Mouse (Mus musculus) heart, embryonic 14.5 days (tissue): Measurements from ENCODE around the gene Tmem131l. TPM values are rescaled to one million over a fixed set of nuclear protein-coding genes. Genes with fewer than 3 reads are reported as not detected.

Experiments used
- ATAC-seq: fragments of 200-750 bp; cut with Nextera tagmentation; 2 replicates; pipeline ENCODE4 v1.8.0; 2017; ENCODE audit warnings: low read depth, moderate TSS enrichment; ENCODE audit not compliant: insufficient number of reproducible peaks, insufficient read depth, low FRiP score
- H3K27ac ChIP-seq, 2 experiments: fragments of 200-500 bp in 1 of 2; fragments of 300-500 bp in 1 of 2; sonication (generic) in 1 of 2; replicated peaks in 1 of 2; 2 replicates each; pipeline ENCODE4 v1.5.1; 2012 to 2014; ENCODE audit warnings: low read depth in 2 of 2, low read length in 2 of 2, control low read depth in 1 of 2, mild to moderate bottlenecking in 1 of 2, mixed read lengths in 1 of 2; ENCODE audit not compliant: control insufficient read depth in 1 of 2, insufficient read depth in 1 of 2
- H3K27me3 ChIP-seq: fragments of 300-500 bp; sonication (generic); 2 replicates; pipeline ENCODE4 v1.6.1; 2014; ENCODE audit warnings: mild to moderate bottlenecking, low read length, control low read depth; ENCODE audit not compliant: control insufficient read depth, insufficient read depth
- H3K36me3 ChIP-seq: fragments of 300-500 bp; sonication (generic); 2 replicates; pipeline ENCODE4 v1.6.1; 2014; ENCODE audit warnings: mild to moderate bottlenecking, control low read depth, low read length, mixed read lengths; ENCODE audit not compliant: control insufficient read depth, insufficient read depth
- H3K4me1 ChIP-seq, 2 experiments: fragments of 200-500 bp in 1 of 2; fragments of 300-500 bp in 1 of 2; sonication (generic) in 1 of 2; 2 replicates each; pipeline ENCODE4 v1.6.1; 2012 to 2014; ENCODE audit warnings: low read length in 2 of 2, control low read depth in 1 of 2, mixed read lengths in 1 of 2; ENCODE audit not compliant: control insufficient read depth in 2 of 2, insufficient read depth in 2 of 2
- H3K4me2 ChIP-seq: fragments of 300-500 bp; sonication (generic); 2 replicates; pipeline ENCODE4 v1.6.1; 2014; ENCODE audit warnings: mild to moderate bottlenecking, low read length
- H3K4me3 ChIP-seq, 2 experiments: fragments of 200-500 bp in 1 of 2; fragments of 300-500 bp in 1 of 2; sonication (generic) in 1 of 2; 2 replicates each; pipeline ENCODE4 v1.5.1; 2012 to 2014; ENCODE audit warnings: low read length in 2 of 2, mild to moderate bottlenecking in 2 of 2, control low read depth in 1 of 2, low read depth in 1 of 2, moderate library complexity in 1 of 2; ENCODE audit not compliant: control insufficient read depth in 1 of 2, insufficient read depth in 1 of 2
- H3K9ac ChIP-seq: fragments of 300-500 bp; sonication (generic); 2 replicates; pipeline ENCODE4 v1.6.1; 2014; ENCODE audit warnings: mild to moderate bottlenecking, low read length
- H3K9me3 ChIP-seq: fragments of 300-500 bp; sonication (generic); 2 replicates; pipeline ENCODE4 v1.6.1; 2016; ENCODE audit warnings: low read length, control low read depth; ENCODE audit not compliant: control insufficient read depth
- WGBS: fragments of 180-500 bp; shearing (Covaris S2); extraction: QIAGEN DNeasy Blood & Tissue Kit; methylation state at CpG from one replicate; pipeline ENCODE4 v1.1.7; 2014; 5-methylcytosine and 5-hydroxymethylcytosine counted together
- polyA plus RNA-seq: library from polyadenylated mRNA; unstranded; fragments of >200 nt; fragmentation: Nextera tagmentation; extraction: Ambion mirVana; gene quantifications from 2 replicates; pipeline ENCODE4 v1.2.1, GENCODE M21; 2014

The Tmem131l gene
- polyA plus RNA-seq, 1 experiment from 2014 or later: 30.6 TPM

GRCm38 (mm10) chr3:84063369-84063914 is 23.5 kb upstream of the Tmem131l start:
- H3K4me1 ChIP-seq: peaks cover 14 to 24% of the 10 kb centered on the region in 2 experiments
- H3K27me3 ChIP-seq: no peaks in the 10 kb centered on the region
- no peak overlapping the region for H3K27ac ChIP-seq
- no peak for ATAC-seq
- no peak overlapping the region for H3K4me2 ChIP-seq
- 83% methylated on average over 2 of the region's 2 CpGs for WGBS
- H3K9me3 ChIP-seq: no peaks in the 10 kb centered on the region
- H3K4me3 ChIP-seq: no peak overlapping the region
- no peak overlapping the region for H3K9ac ChIP-seq
- no peaks in the 10 kb centered on the region for H3K36me3 ChIP-seq

DNA sequence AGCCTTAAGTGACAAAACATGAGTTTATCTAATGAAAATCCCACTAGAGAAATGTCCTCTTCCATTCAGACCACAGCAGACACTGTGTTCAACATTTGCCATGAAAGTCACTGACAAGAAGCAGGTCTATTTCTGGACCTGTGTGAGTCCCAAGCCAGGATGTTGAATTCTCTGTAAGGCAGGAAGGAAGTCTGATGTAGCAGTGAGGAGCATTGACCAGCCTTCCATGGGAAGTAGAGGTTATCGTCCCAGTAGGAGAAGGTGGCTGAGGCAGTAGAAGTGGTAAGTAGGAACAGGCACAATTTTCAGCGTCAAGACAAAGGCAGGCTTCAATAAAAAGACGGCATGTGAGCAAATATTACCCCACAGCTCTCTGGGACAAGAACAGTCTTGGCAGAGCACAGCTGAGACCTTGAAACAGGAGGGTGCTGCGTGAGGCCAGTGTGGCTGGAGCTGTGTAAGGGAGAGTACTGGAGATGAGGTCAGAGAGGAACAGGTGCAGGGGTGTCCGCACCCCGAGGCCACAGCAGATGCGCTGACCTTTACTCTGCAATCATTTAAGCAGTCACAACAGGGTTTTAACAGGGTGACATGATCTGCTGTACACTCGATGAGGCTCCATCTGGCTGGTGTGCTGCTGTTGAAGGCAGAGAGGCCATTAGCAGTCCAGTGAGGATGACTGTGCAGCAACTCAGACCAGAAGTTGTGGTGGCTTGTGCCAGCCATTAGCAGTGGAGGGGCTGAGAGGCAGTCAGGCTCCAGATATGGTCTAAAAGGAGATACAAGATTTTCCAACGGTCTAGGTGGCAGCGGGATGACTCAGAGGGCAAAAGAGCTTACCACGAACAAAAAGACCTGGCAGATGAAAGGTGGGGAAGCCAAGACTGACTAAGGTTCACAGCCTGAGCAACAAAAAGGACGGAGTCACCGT is 21.8 kb upstream of the Tmem131l start:
- Histone ChIP-seq H3K9me3 (0 out of 2 replicates have a peak, but pooled peaks cover 7% of the 10 kb centered on the region), H3K36me3 (no peaks in the 10 kb centered on the region), H3K27me3 (no peaks in the 10 kb centered on the region), H3K9ac (no peak overlapping the region), H3K27ac (peak overlapping the region; percentile 41 to 75), H3K4me3 (no peak overlapping the region), H3K4me1 (peaks cover 14 to 24% of the 10 kb centered on the region in 2 experiments), H3K4me2 (no peak overlapping the region)
- WGBS: 53% methylated on average over 13 of the region's 13 CpGs
- no peak for ATAC-seq

DNA sequence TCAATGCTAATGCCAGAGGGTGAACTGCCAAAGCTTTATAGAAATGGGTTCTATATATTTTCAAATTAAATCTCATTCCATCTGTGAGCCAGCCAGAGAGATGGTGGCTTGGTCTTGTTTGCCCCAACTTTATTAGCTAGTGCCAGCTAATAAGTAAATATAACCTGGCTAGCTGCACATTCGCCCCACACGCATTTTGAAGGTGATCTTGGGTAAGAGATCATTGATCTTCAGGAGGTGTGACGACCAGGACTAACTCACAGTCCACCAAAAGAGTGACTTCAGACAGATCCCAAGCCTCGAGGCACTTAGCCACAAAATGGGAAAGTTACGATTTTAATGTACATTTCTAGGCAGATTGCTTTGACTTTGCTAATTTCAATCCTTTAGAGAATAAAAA is 21.0 kb upstream of the Tmem131l start:
- H3K9me3 ChIP-seq: 0 out of 2 replicates have a peak, but pooled peaks cover 7% of the 10 kb centered on the region
- H3K4me3 ChIP-seq: no peak overlapping the region
- H3K9ac ChIP-seq: no peak overlapping the region
- WGBS: 91% methylated on average over 5 of the region's 5 CpGs
- H3K36me3 ChIP-seq: no peaks in the 10 kb centered on the region
- H3K4me1 ChIP-seq: peaks cover 14 to 24% of the 10 kb centered on the region in 2 experiments
- no peaks in the 10 kb centered on the region for H3K27me3 ChIP-seq
- no peak overlapping the region for H3K4me2 ChIP-seq
- no peak for ATAC-seq
- H3K27ac ChIP-seq: no peak overlapping the region

GRCm38 (mm10) chr3:84060128-84060527 is 20.2 kb upstream of the Tmem131l start:
- Histone ChIP-seq H3K4me1 (peaks cover 14 to 24% of the 10 kb centered on the region in 2 experiments), H3K27ac (peak overlapping the region in 1 of 2 experiments; percentile 71; a peak in 2 of 4 replicates), H3K9ac (no peak overlapping the region), H3K4me3 (no peak overlapping the region), H3K9me3 (0 out of 2 replicates have a peak, but pooled peaks cover 7% of the 10 kb centered on the region), H3K4me2 (peak overlapping the region; percentile 30), H3K36me3 (no peaks in the 10 kb centered on the region), H3K27me3 (no peaks in the 10 kb centered on the region)
- ATAC-seq: no peak
- WGBS: 30% methylated on average over 4 of the region's 4 CpGs

- no peak overlapping the region for H3K9ac ChIP-seq
- H3K27me3 ChIP-seq: no peaks in the 10 kb centered on the region
- H3K27ac ChIP-seq: peak overlapping the region; percentile 35 to 71; a peak in 3 of 4 replicates
- no peak for ATAC-seq
- no peaks in the 10 kb centered on the region for H3K36me3 ChIP-seq
- peak overlapping the region; percentile 30 for H3K4me2 ChIP-seq
- peaks cover 14 to 24% of the 10 kb centered on the region in 2 experiments for H3K4me1 ChIP-seq
- no peak overlapping the region for H3K4me3 ChIP-seq
- 27% methylated on average over 4 of the region's 4 CpGs for WGBS
- 0 out of 2 replicates have a peak, but pooled peaks cover 7% of the 10 kb centered on the region for H3K9me3 ChIP-seq
Measured at GRCm38 (mm10) chr3:84059676-84060075, 19.7 kb upstream of the Tmem131l start.

DNA sequence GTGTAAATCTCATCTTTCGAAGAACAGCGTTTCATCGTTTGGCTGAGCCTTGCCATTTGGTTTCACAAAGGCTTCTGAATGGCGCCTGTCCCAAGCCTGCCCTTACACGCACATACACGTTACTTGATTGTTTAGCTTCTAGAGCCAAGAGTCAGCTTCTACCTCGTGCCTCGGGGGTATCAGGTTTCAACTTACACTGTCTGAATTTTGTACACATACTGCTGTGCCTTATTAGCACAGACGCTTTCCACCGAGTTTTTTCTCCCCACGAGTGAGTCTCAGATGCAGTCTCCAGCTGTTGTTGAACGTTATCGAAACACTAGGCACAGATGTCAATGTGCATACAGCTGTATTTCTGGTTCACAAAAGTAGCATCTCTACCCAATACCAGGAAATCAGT is 19.3 kb upstream of the Tmem131l start:
- no peak for ATAC-seq
- WGBS: 61% methylated on average over 13 of the region's 13 CpGs
- no peak overlapping the region for H3K9ac ChIP-seq
- no peaks in the 10 kb centered on the region for H3K27me3 ChIP-seq
- peak overlapping the region in 1 of 2 experiments; percentile 71; a peak in 2 of 4 replicates for H3K27ac ChIP-seq
- H3K4me1 ChIP-seq: peaks cover 14 to 24% of the 10 kb centered on the region in 2 experiments
- H3K36me3 ChIP-seq: no peaks in the 10 kb centered on the region
- H3K4me3 ChIP-seq: no peak overlapping the region
- 0 out of 2 replicates have a peak, but pooled peaks cover 7% of the 10 kb centered on the region for H3K9me3 ChIP-seq
- peak overlapping the region; percentile 30 for H3K4me2 ChIP-seq

DNA sequence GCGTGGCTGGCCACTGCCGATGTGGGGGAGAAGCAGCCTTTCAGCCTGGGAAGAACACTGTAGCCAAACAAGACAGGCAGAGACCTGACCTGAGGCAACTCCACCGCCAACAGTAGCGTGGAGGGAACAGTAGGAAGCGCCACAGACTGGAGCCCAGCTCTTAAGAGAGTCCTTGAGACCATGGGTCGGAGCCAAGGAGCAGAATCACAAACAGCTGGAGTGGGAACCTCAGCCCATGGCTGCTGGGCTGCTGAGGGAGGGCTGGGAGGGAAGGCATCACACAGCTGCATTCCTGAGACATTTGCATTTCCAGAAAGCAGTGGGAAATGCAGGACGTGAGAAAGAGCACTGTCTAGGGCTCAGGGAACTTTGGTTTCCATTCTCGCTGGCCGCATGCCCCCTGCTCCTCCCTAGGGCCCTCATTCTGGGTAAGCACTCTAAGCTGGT is 8.8 kb upstream of the Tmem131l start:
- no peaks in the 10 kb centered on the region for H3K36me3 ChIP-seq
- no peak overlapping the region for H3K4me3 ChIP-seq
- no peaks in the 10 kb centered on the region for H3K9me3 ChIP-seq
- peaks cover 3 to 5% of the 10 kb centered on the region in 2 experiments; a peak in 2 of 4 replicates for H3K4me1 ChIP-seq
- peak overlapping the region; percentile 7 for H3K4me2 ChIP-seq
- H3K27ac ChIP-seq: no peak overlapping the region
- no peak overlapping the region for H3K9ac ChIP-seq
- H3K27me3 ChIP-seq: no peaks in the 10 kb centered on the region
- no peak for ATAC-seq
- 19% methylated on average over 9 of the region's 9 CpGs for WGBS
